In genomic region chr10:122525807-122526206, GRCm38 (mm10) we compare ENCODE assay signal across 16 mouse cellular contexts.
DNase-seq lines count a peak whose midpoint lies in the region; ATAC-seq and TF ChIP-seq lines count a peak whose summit lies in the region.
"Had no signal": no experiment of that assay in that cellular context is flagged by ENCODE, and none has a peak within 500 bp of the region (broad histone marks: within the 10 kb centered on the region; RNA-seq: fewer than 3 reads in every experiment).

No protein-coding gene starts in this region.

- TF ChIP-seq EP300 in lung, postnatal 0 days (IDR thresholded peaks at IDR 0.05), result no peak

- no peaks in the 10 kb centered on the region for H3K4me1 ChIP-seq in intestine, postnatal 0 days (replicated peaks; ENCODE audit: control insufficient read depth, insufficient read depth, low read length)
- H3K4me1 ChIP-seq in intestine, embryonic 15.5 days (replicated peaks), result no peaks in the 10 kb centered on the region
- no peaks in the 10 kb centered on the region for H3K4me1 ChIP-seq in lung, postnatal 0 days (ENCODE audit: insufficient read depth, low read depth, low read length)
- H3K4me1 ChIP-seq: embryonic facial prominence, embryonic 15.5 days; limb, embryonic 13.5 days; neural tube, embryonic 13.5 days had no signal

- H3K27ac ChIP-seq in intestine, postnatal 0 days (ENCODE audit: low read depth, low read length), result no peak overlapping the region
- no peak overlapping the region for H3K27ac ChIP-seq in intestine, embryonic 15.5 days
- no peak overlapping the region for H3K27ac ChIP-seq in lung, postnatal 0 days (ENCODE audit: low read length)
- H3K27ac ChIP-seq: embryonic facial prominence, embryonic 15.5 days; limb, embryonic 13.5 days; macrophage; neural tube, embryonic 13.5 days had no signal

- DNase-seq in lung, postnatal 0 days (ENCODE audit: low spot score), result no peak
- no peak for DNase-seq in lung, postnatal 10 days
- DNase-seq in R1 (ENCODE audit: low read depth, low spot score), result peak; percentile 28
- DNase-seq in splenic B cell, adult 2 months (ENCODE audit: low read depth, low spot score), result peak; percentile 3
- no peak for DNase-seq in right cerebral cortex, postnatal 36 days (ENCODE audit: low spot score in 2 of 2)
- DNase-seq: adrenal gland, postnatal 14 days; right cerebral cortex, adult 18-20 months; thymus, adult 2 months had no signal

- WGBS in intestine, postnatal 0 days, result 68% methylated on average over 6 of the region's 6 CpGs
- 74% methylated on average over 6 of the region's 6 CpGs for WGBS in intestine, embryonic 15.5 days
- 69% methylated on average over 6 of the region's 6 CpGs for whole genome bisulfite sequencing in lung, postnatal 0 days

- no peak overlapping the region for H3K4me3 ChIP-seq in intestine, postnatal 0 days (ENCODE audit: low read depth, low read length)
- H3K4me3 ChIP-seq in intestine, embryonic 15.5 days (replicated peaks), result no peak overlapping the region
- H3K4me3 ChIP-seq in lung, postnatal 0 days (ENCODE audit: low read depth, low read length), result no peak overlapping the region
- H3K4me3 ChIP-seq: embryonic facial prominence, embryonic 15.5 days; limb, embryonic 13.5 days; neural tube, embryonic 13.5 days had no signal

- TF ChIP-seq CTCF in intestine, postnatal 0 days (IDR thresholded peaks at IDR 0.05; ENCODE audit: low read depth), result peak; percentile 55
- TF ChIP-seq CTCF in lung, postnatal 0 days (IDR thresholded peaks at IDR 0.05), result peak; percentile 41

- no peaks in the 10 kb centered on the region for H3K36me3 ChIP-seq in intestine, postnatal 0 days (ENCODE audit: control insufficient read depth, insufficient read depth)
- no peaks in the 10 kb centered on the region for H3K36me3 ChIP-seq in intestine, embryonic 15.5 days
- H3K36me3 ChIP-seq in lung, postnatal 0 days (ENCODE audit: insufficient read depth, low read length), result no peaks in the 10 kb centered on the region
- no peaks in the 10 kb centered on the region for H3K36me3 ChIP-seq in splenic B cell, adult 2 months (ENCODE audit: control insufficient read depth, insufficient read depth, low read length, poor library complexity, severe bottlenecking)
- H3K36me3 ChIP-seq: embryonic facial prominence, embryonic 15.5 days; limb, embryonic 13.5 days; neural tube, embryonic 13.5 days had no signal

- H3K27me3 ChIP-seq in intestine, postnatal 0 days (replicated peaks; ENCODE audit: control insufficient read depth, insufficient read depth, low read length), result no peaks in the 10 kb centered on the region
- H3K27me3 ChIP-seq in intestine, embryonic 15.5 days (replicated peaks), result no peaks in the 10 kb centered on the region
- H3K27me3 ChIP-seq in lung, postnatal 0 days (replicated peaks; ENCODE audit: insufficient read depth, low read length), result no peaks in the 10 kb centered on the region
- H3K27me3 ChIP-seq in splenic B cell, adult 2 months (ENCODE audit: control insufficient read depth, insufficient read depth, low read length, poor library complexity, severe bottlenecking), result no peaks in the 10 kb centered on the region
- H3K27me3 ChIP-seq: embryonic facial prominence, embryonic 15.5 days; limb, embryonic 13.5 days; neural tube, embryonic 13.5 days had no signal

- no peak overlapping the region for H3K9ac ChIP-seq in intestine, postnatal 0 days (ENCODE audit: low read depth, low read length)
- no peak overlapping the region for H3K9ac ChIP-seq in intestine, embryonic 15.5 days
- H3K9ac ChIP-seq in lung, postnatal 0 days (replicated peaks; ENCODE audit: low read depth), result no peak overlapping the region
- H3K9ac ChIP-seq: embryonic facial prominence, embryonic 15.5 days; limb, embryonic 13.5 days; neural tube, embryonic 13.5 days had no signal

- no peak overlapping the region for H3K4me2 ChIP-seq in intestine, postnatal 0 days (replicated peaks; ENCODE audit: low read depth)
- no peak overlapping the region for H3K4me2 ChIP-seq in intestine, embryonic 15.5 days (replicated peaks)
- no peak overlapping the region for H3K4me2 ChIP-seq in lung, postnatal 0 days (replicated peaks; ENCODE audit: low read depth, low read length)
- H3K4me2 ChIP-seq: embryonic facial prominence, embryonic 15.5 days; heart, embryonic 11.5 days; limb, embryonic 13.5 days; neural tube, embryonic 13.5 days had no signal

- H3K9me3 ChIP-seq in intestine, postnatal 0 days (ENCODE audit: control insufficient read depth), result no peaks in the 10 kb centered on the region
- H3K9me3 ChIP-seq in intestine, embryonic 15.5 days, result no peaks in the 10 kb centered on the region
- no peaks in the 10 kb centered on the region for H3K9me3 ChIP-seq in lung, postnatal 0 days (ENCODE audit: low read length)
- H3K9me3 ChIP-seq: embryonic facial prominence, embryonic 15.5 days; limb, embryonic 13.5 days; neural tube, embryonic 13.5 days had no signal

- no peak for ATAC-seq in intestine, postnatal 0 days
- no peak for ATAC-seq in intestine, embryonic 15.5 days
- no peak for ATAC-seq in lung, postnatal 0 days
- ATAC-seq: forebrain, embryonic 16.5 days had no signal

Comparison
In these comparisons a context has a peak if more than half of its experiments do, and no peak if none do; other contexts are left out.
1. DNase-seq: peak in R1 (single experiment) and splenic B cell, adult 2 months (single experiment); none in lung, postnatal 0 days (single experiment), lung, postnatal 10 days (single experiment) and right cerebral cortex, postnatal 36 days (0 of 2).